Mouse (Mus musculus): ENCODE results near the gene Tex46.

DNA sequence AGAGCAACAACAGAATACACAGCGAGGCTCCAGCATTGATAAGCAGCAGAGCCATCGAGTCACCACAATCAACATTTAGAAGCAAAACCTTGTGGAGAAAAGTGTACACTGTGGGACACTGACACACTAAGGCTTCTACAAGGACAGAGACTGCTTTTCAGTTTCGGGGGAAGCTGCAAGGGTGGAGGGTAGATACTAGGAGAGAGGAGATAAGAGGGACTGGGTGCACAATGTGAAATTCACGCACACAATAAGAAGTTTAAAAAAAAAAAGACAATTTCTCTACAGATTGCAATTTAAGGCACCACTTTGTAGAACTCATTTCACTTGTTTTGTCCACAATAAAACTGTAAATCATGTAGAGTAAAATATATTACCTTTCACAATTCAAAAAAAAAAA lies 22.2 kb upstream of the Tex46 start:
- TF ChIP-seq CTCF (IDR thresholded peaks at IDR 0.05; ENCODE audit: low read depth, low read length) (no peak), POLR2A (IDR thresholded peaks at IDR 0.05; ENCODE audit: extremely low read depth, insufficient read depth, low read length) (no peak)

Data from liver, adult 2 months (tissue).